Mouse (Mus musculus) bone marrow macrophage, adult 2 months (primary cell): ENCODE results near the gene Peli2. TPM values are rescaled to one million over a fixed set of nuclear protein-coding genes. Genes with fewer than 3 reads are reported as not detected.

ENCODE experiments used
- H3K27ac ChIP-seq: 2 replicates; pipeline ENCODE4 v1.5.1; 2012; ENCODE audit warnings: low read depth, low read length; ENCODE audit not compliant: insufficient read depth
- H3K4me1 ChIP-seq: 2 replicates; pipeline ENCODE4 v1.6.1; 2012; ENCODE audit warnings: low read length; ENCODE audit not compliant: control insufficient read depth, insufficient read depth
- H3K4me3 ChIP-seq: 2 replicates; pipeline ENCODE4 v1.5.1; 2012; ENCODE audit warnings: mild to moderate bottlenecking, low read length, moderate library complexity; ENCODE audit not compliant: insufficient read depth
- CTCF ChIP-seq: IDR thresholded peaks from 2 replicates; pipeline ENCODE4 v1.5.1; 2012; ENCODE audit warnings: low read depth, mild to moderate bottlenecking, low read length, moderate library complexity
- POLR2A ChIP-seq: IDR thresholded peaks from 2 replicates; pipeline ENCODE4 v1.6.1; 2012; ENCODE audit warnings: mild to moderate bottlenecking, low read depth, low read length, borderline replicate concordance
- polyA plus RNA-seq: library from polyadenylated mRNA; stranded (reverse); fragments of >200 nt; gene quantifications from 2 replicates; pipeline ENCODE4 v1.2.4, GENCODE M21; 2012; ENCODE audit not compliant: missing spikeins, insufficient read depth, insufficient read length

The Peli2 gene
- polyA plus RNA-seq, 1 experiment = 26.3 TPM

DNA sequence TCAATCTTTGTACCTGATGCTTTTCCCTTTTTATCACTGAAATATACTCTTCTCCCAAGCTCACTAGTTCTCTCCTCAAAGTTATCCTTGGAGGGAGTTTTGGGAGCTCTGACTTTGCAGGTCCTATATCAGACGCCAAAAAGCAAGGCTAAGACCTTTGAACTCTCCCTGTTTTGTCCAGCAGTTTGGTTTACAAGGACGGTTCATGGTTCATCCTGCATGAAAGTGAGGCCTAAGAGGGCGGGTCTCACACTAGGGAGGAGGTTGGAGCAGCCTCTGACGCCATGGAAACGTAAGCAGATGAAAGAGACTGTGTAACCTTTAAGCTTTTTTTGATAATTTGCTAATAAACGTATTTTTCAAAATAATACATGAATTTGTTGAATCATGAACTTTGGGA is 22.4 kb upstream of the Peli2 start:
- Histone ChIP-seq H3K4me3 (no peak overlapping the region), H3K27ac (no peak overlapping the region), H3K4me1 (no peaks in the 10 kb centered on the region)
- no peak for TF ChIP-seq POLR2A
- no peak for TF ChIP-seq CTCF

- Histone ChIP-seq H3K4me1 (no peaks in the 10 kb centered on the region), H3K4me3 (no peak overlapping the region), H3K27ac (no peak overlapping the region)
- TF ChIP-seq POLR2A (no peak), CTCF (no peak)
Measured at GRCm38 (mm10) chr14:48099354-48099753, 21.3 kb upstream of the Peli2 start.

DNA sequence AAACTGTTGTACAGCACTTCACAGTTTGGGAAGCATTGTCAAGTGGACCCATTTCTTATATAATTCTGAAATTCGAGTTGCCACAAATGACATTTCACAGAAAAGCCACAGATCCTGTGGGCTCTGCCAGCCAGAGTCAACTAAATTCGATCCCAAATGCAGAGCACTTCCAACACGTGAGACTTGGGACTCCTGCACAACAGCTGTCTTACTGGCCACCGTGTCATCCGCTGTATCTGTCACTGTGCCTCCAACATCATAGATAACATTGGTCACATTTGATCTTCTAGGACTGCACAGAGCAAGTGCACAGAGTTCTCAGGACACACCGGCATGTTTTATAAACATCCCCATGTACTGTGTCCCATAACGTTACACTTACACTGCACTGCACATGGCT is 14.2 kb upstream of the Peli2 start:
- no peak overlapping the region for H3K4me3 ChIP-seq
- TF ChIP-seq POLR2A = no peak
- H3K4me1 ChIP-seq = 0 out of 2 replicates have a peak, but pooled peaks cover 3% of the 10 kb centered on the region
- H3K27ac ChIP-seq = no peak overlapping the region

GRCm38 (mm10) chr14:48117986-48118385 is 2.6 kb upstream of the Peli2 start:
- no peak overlapping the region for H3K4me3 ChIP-seq
- TF ChIP-seq POLR2A (no peak), CTCF (no peak)

DNA sequence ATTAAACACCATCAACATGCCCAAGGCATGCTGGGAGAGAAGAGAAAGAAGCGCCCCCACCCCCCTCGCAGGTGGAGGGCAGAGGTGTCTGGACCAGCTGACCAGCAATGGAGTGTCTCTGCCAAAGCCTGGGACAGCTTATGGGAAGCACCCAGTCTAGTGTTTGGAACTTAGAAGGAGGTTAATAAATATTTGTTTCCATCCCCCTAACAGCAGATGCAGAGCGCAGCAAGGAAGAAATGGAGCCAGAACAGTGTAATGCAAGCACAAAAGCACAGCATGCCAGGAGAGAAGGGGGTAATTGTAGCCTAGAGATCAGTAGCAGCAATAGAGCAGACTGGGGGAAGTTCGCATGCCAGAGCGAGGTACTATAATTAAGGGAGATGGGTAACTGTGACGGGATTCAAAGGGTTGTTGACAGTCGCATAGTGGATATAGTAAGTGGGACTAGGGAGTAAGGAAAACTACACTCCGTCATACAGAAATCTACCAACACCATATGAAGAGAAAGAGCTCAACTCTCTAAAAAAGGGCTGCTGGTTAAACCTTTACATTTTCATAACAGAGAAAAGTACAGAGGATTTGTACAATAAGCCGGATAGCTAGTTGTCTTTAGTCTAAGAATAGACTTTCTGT is 1.5 kb upstream of the Peli2 start:
- H3K27ac ChIP-seq = no peak overlapping the region
- no peak for TF ChIP-seq CTCF
- no peak for TF ChIP-seq POLR2A
- no peak overlapping the region for H3K4me3 ChIP-seq
- H3K4me1 ChIP-seq = peaks cover 10% of the 10 kb centered on the region

More at GRCm38 (mm10) chr14:48117986-48118385, 2.6 kb upstream of the Peli2 start:
- Histone ChIP-seq H3K4me1 (peaks cover 7% of the 10 kb centered on the region), H3K27ac (no peak overlapping the region)

- no peak overlapping the region for H3K27ac ChIP-seq
- H3K4me3 ChIP-seq = peak overlapping the region; percentile 8; the same call in 1 of the 2 replicates
- TF ChIP-seq POLR2A (no peak), CTCF (no peak)
- peaks cover 16% of the 10 kb centered on the region for H3K4me1 ChIP-seq
Measured at GRCm38 (mm10) chr14:48119648-48120270, 864 bp upstream of the Peli2 start.

GRCm38 (mm10) chr14:48120443-48120751 is 226 bp upstream of the Peli2 start:
- Histone ChIP-seq H3K4me3 (peak overlapping the region; percentile 95), H3K27ac (no peak overlapping the region), H3K4me1 (peaks cover 20% of the 10 kb centered on the region)
- TF ChIP-seq CTCF (no peak), POLR2A (no peak)

DNA sequence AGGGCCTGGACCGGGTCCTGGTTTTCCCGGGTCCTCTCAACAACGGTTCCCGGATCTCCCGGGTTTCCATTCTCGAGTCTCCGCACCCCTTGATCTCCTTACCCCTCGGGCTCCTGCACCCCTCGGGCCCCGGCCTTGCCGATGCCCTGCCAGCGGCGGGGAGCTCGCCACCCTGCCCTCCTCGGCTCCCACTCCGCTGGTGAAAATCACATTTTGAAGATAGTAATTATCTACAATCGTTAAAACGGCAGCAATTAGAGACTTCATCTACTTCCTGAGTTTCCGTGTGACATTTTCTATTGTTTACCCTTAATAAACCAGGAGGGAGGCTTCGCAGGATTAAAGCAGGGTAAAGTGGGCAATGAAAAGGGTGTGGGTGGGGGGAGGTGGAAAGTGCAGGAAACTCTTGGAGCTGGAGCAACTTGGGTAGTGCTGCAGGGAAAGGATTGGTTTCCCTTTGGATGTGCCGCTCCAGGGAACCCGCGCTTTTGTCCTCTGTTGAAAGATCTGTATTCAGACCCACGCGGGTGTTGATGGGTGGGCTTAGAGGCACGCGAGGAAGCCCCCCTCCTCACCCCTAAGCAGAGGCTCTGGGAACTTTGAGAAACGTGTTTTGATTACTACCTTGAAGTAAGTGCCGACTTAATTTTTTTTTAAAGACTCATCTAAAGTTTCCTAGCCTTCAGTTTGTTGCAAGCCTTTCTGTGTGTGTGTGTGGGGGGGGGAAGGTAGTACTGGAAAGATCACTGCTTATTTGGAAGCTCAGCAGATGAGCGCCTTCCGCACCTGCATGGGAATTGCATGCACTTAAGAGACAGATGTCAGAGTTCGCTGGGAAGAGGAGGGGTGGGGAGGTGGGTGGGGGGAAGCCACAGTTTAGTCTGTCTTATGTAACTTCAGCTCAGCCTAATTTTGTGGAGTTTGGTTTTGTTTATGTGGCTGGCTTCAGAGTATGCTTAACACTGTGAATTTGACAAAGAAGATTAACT is 1.2 kb downstream of the Peli2 start:
- Histone ChIP-seq H3K27ac (peak overlapping the region; percentile 29), H3K4me1 (peaks cover 22% of the 10 kb centered on the region), H3K4me3 (peak overlapping the region; percentile 95)
- no peak for TF ChIP-seq CTCF
- TF ChIP-seq POLR2A = no peak

DNA sequence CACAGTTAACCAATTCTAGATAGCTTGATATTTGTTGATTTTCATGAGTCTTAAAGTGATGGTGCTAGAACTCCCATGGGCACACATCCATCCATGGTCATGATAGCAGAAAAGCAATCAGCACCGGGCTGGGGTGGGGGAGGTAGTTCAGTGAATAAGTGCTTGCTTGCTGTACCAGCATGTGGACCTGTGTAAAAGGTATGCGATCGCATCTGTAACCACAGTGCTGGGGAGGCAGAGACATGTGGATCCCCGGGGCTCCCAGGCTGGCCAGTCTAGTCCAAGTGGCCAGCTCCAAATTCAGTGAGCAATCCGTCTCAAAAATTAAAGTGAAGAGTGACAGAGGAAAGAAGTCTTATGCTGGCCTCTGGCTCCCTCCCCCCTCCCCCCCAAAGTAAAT is 3.4 kb downstream of the Peli2 start:
- Histone ChIP-seq H3K4me1 (peaks cover 25% of the 10 kb centered on the region), H3K4me3 (no peak overlapping the region), H3K27ac (no peak overlapping the region)
- TF ChIP-seq POLR2A = no peak
- TF ChIP-seq CTCF = no peak

GRCm38 (mm10) chr14:48124816-48125215 is 4.2 kb downstream of the Peli2 start:
- Histone ChIP-seq H3K4me1 (peaks cover 32% of the 10 kb centered on the region), H3K4me3 (no peak overlapping the region), H3K27ac (no peak overlapping the region)
- no peak for TF ChIP-seq CTCF
- no peak for TF ChIP-seq POLR2A
